Mouse (Mus musculus) A20 (cell line): ENCODE data around the gene Slc38a4.

Source experiments
- DNase-seq: peaks from one replicate; pipeline ENCODE4 v3.0.0-alpha.2; 2011; ENCODE audit warnings: low read depth, low spot score

Gene Slc38a4

DNA sequence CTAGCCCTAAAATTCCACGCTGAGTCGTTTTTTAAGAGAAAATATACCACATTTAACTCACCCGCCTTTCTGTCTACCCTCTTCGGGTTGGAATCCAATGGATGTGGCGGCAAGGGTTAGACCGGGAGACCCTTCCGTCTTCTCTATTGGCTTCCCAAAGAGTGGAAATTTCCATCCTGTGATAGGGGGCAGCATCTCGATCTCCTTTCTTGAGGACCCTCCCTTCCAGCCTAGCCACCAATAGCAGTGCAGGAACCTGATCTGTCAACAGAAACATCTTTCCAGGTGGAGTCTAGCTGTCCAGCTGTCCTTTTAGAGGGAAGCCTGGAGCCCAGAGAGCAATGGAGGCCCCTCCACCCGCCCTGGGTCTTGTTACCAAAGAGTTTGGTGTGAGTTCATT lies at the start of gene Slc38a4:
TSS of gene Slc38a4 (minus strand) at position 163 of the 400 bp plus-strand sequence.
- no peak for DNase-seq

DNA sequence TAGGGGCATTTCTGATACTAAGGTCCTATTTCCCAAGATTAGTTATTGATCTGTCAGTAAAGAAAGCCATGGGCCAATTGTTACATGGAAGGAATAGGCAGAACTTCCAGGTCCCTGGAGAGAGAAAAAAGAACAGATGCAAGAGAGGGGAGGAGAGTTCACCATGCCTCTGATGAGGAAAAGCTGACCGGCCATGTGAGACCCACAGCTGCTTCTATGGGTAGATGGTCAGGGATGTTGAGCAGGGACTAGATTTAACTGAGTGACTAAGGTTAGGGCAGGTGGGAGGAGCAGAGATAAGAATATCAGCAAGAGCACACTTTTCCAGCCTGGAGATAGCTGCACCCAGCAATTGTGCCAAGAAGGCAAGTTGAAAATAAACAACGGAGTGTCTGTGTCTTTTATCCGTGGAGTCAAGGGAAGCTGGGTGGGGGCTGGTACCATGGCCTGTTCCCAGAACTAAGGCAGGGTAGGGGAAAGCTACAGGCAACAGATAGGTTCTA lies 49.2 kb upstream of the Slc38a4 start:
- DNase-seq, result no peak

DNA sequence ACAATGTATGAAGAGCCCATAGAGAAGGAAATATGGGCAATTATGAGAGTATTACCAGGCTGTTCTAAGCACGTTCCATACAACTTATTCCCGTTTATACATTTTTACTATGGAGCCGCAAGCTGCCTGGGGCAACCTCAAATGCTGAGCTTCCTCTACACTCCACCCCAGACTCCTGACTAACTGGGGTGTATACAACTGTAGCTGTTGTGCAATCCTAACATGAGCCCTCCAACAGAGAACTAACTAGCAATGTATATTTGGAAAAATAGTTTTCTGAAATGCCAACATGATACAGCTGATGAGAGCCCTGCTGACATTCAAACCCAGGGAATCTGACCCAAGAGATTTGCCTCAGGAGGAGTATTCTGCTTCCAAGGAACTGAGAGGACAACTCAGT lies 48.3 kb upstream of the Slc38a4 start:
- no peak for DNase-seq

DNA sequence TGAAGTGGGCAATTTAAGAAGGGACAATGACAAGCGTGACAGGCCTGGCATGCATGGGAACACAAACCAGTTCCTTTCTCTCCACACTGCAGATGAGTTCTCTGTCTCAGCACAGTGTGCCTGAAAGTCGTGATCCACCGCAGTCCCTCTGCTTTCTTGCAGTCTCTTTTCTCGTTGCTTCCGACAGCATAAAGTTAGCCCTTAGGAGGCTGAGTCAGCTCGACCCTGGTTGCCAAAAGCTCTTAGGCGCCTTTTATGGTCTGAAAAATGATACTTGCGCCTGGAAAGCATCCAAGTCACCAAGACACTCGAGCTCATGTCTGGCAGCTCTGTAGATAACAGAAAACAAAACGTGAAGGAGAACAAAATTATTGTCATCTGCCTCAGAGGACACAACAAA lies 47.1 kb upstream of the Slc38a4 start:
- no peak for DNase-seq

DNA sequence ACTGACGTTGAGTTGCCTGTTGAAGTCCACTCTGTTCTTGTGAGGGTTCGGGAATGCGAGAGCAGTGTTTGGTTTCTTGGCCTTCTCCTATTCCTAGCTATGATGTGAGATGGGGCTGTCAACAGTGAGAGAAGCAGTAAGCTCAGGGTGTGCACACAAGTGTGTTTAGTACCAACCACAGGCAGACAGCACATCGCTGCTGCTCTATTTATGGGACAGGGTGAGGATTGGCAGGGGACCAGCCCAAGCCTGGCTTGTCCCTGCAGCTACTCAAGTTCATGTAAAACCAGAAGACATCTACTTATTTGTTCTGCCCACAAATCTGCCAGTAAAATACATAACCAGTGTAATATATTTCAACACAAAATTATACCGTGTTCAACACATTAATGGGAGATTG lies 46.4 kb upstream of the Slc38a4 start:
- DNase-seq, result no peak

DNA sequence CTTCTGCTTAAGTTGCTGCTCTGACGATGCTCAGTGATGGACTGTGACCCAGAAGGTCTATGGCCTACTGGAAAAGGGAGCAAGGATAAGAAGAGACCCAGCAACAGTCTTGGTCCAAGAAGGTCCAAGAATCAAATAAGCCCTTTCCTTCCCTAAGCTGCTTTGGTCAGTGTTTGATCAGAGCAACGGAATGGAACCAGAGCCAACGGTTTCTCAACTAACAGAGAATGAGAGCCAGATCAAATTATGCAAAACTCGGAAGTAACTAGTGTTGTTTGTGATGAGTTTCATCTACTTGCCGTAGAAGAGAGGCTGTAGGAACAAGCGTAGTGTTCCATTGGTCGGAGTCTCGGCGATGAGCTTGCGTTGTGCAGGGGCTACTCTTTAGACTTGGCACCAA lies 43.3 kb upstream of the Slc38a4 start:
- DNase-seq, result no peak

DNA sequence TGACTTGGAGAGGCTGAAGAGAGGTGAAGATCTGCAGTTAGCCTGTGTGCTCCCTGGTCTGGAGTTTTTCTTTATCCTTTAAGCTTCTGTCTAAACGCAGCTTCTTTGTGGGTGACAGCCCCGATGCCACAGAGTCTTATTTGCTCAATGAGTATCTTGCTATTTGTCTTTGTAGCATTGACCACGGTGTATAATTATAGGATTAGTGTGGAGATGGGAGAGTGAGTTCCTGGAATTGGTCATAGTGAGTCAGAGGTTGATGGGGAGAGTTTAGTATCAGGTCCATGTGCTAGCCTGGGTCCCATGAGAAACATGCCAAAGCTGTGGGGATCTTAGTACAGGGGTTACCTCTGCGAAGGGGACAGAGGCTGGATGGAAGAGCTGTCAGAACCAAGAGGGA lies 41.8 kb upstream of the Slc38a4 start:
- no peak for DNase-seq

DNA sequence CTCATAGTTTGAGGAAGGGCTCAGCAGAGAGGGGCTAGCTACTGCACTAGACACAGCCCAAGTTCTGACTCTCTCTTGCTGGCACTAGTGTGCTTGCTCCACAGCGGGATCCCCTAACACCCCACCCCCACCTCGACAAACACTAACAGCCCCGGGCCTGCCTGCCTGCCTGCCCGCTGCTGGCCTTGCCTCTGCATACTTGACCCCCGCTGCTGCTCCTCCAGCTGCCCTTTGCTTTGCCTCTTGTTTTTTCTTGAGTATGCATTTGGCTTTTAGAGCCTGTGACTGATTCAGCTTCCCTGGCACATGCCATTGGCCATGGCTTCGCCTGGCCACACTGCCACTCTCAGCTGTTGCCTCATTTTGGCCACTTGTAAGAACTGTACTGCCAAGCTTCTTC lies 33.8 kb upstream of the Slc38a4 start:
- DNase-seq, result no peak

DNA sequence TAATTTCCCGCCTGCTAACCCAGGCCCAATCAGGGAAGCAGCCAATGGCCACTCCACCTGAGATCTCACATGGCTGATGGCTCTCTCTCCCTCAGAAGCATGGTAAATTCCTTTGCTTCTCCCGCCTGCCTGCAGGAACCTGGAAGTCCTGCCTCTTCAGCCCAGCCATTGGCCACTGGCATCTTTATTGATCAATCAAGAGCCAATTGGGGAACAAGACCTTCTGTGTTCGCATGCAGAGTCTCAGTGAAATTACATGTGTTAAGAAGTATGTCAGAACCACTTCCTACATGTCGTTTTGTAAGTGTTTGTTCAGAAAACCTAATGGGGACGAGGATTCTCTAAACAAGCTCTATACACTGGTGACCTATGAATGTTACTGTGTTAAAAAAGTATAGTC lies 30.1 kb upstream of the Slc38a4 start:
- DNase-seq, result peak; percentile 79

DNA sequence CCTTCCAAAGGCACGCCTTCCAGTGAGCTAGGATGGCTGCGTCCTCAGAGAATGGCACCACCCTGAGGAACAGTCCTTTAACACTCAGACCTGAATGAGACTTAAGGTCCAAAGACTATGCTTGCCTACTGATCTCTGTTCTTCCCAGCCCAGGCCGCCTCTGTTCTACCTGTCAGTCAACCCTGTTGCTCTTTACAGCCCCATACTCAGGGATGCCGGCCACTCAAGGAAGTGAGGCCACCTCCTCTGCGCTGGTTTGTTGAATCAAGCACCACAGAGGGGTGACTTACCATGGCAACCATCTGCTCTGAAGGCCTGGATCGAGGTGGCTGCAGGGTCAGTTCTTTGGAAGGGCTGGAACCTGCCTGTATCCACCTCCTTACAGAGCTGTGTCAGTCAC lies 21.9 kb upstream of the Slc38a4 start:
- no peak for DNase-seq

DNA sequence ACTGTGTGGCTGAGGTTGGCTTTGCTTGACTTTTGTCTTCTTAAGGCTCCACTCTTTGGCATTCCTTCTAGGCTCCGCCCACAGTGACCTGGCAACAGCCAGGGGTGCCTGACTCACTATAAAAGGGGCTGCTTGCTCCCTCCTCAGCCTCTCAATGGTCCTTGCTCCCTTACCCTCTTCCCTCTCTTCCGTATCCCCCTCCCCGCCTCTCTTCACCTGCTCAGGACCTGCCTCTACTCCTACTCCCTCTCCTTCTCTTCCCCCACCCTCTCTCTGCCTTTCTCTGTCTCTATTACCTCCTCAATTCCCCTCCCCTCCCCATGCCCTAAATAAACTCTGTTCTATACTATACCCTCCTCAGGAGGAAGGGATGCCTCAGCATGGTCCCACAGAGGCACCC lies 20.3 kb upstream of the Slc38a4 start:
- DNase-seq, result no peak

DNA sequence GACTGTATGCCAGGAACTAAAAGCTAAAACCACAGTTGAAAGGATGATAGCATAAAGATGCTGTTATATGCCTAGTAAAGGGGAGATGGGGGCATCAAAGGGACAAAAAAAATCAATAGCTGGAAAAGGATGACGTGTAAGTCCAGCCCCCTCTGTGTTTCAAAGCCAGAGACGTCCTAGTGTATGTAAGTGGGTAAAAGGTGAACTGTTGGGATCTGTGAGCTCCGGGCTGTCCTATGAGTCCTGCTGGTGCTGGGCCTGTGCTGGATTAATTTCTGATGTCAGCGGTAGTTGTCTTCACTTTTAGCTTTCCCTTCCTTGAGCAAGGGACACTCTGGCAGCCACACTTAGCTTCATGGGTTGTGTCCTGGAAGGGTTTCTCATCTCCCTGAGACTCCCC lies 19.5 kb upstream of the Slc38a4 start:
- DNase-seq, result no peak

DNA sequence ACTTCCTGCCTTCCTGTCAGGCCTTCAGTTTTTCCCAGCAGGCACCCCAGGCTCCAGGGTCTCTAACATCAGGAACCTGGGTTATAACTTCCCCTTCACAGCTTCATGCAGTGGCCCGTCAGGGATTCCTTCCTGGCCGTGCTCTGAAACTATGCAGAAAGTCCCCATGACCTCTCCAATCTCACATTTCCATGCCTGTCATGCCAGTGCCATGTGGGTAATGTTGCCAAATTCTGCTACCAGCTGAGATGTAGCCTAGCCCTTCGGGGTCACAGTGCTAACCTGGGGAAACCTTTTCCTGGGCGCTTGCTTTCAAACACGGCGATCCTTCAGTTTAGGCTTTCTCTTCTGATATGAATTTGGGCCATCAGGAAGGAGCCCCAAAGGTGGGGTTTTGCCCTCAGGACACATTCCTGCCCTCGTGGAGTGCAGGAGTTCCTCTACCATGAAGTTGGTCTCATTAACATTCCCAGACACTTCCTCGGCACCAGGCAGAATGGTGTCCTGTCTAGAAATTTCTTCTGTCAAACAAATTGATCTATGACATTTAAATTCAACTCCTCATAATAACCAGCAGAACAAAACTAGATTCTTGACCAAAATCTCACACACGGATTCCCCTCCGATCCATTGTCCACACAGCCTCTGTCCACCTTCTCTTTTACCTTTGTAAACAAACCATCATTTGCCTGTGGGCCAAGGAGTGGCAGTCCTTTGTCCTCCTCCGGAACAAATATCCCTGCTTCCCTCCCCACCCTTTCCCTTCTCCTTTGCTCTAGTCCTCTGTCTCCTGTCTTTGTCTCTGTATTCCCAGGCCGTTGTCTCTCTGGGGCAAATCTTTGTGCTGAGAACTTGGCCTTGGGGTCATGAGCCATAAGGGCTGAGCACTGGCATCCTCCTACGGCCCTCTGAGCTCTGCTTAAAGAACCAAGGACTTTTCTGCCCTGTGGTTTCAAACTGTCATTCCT lies 17.4 kb upstream of the Slc38a4 start:
- DNase-seq, result no peak

DNA sequence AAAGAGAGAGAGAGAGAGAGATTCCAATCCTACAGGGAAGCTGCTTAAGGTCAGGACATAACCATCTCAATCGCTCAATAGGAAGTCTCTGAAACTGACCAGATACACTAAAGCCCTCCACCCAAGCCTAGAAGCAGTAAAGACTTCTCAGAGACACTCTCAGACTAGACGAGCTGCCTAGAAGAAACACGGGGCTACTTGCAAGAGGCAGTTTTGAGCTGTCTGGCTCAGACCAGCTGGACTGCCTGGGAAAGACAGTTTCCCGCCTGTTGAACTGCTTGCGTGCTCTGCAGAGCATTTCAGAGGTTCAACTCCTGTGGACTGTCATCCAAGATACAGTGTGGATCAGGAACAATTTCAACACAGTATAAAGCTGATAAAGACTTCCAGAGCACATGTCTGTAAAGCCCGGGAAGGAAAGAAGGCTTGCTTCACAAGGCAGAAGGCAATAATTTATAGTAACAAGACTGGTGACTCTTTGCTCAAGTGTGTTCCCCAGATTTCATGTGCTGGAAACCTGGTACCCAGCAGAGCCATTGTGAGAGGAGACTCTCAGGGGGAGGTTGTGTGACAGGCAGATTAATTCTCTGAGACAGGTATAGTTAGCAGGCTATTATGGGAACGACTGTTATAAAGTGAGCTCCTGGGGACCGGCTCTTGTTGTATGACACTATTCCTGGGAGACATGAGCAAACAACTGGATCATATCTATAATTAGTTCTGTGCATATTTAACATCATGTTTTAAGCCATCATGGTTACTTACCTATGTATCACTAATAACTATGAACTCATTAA lies 11.8 kb upstream of the Slc38a4 start:
- no peak for DNase-seq

DNA sequence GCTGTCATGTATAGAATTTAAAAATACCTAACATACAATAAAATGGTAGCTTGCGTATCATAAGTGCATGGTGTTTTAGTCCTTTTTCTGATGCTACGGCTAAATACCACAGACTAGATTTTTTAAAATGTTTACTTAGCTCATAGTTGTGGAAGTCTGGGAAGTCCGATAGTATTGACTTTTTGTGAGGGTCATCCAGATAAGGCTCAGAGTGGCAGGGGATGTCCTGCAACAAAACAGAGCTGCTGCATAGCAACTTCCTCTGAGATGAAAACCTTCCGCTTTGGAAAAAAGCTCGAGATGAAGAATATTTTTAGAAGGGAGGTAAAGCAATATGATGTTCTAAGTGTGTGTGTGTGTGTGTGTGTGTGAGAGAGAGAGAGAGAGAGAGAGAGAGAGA lies 11.2 kb upstream of the Slc38a4 start:
- no peak for DNase-seq

DNA sequence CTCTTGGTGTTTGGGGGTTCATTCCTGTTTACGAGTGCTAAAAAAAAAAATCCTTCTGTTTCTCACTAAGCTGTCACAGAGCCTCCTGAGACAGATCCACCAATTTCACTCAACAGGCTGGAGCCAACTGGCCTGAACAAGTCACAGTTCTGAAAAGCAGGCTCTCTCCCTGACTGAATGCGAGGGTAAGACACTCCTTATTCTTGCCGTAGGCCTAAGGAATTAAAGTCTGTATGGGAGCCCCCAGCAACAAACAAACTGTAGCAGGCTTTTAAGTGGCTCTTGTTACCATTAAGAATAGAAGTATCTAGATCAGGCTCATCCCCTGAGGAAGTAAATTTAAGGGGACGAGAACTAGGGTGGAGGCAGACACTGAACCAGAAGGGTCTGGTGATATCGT lies 7.5 kb upstream of the Slc38a4 start:
- DNase-seq, result no peak

DNA sequence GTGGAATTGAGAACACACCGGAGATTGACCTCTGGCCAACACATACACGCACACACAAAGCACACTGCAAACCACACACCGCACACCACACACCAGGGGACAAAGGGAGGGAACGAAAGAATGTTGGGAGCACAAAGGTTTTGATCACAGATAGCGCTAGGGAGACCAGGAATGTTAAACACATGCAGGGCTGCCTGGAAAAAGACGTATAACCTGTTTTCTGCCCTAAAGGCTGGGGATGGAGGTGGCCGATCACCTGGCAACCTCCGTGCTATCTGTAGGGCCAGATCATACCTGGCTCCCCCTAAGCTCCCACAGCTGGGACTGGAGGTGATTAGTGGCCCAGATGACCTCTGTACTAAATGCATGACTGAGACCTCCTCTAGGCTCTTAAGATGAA lies 5.2 kb upstream of the Slc38a4 start:
- no peak for DNase-seq

DNA sequence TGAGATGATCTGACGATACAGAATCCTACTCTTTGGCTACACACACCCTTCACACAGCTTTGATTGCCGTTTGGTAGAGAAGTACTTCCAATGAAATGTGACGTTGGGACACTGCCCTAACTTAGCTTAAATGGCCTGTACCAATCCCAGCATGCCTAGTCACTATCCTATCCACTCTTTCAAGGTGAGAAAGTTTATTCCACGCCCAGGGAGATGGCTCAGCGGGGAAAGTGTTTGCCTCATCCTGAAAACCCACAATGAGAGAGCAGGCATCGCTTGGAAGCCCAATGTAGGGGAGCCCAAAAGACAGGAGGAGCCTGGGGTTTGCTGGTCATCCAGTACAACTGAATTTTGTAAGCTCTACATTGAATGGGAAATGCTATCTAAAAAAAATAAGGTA lies 4.8 kb upstream of the Slc38a4 start:
- DNase-seq, result no peak

DNA sequence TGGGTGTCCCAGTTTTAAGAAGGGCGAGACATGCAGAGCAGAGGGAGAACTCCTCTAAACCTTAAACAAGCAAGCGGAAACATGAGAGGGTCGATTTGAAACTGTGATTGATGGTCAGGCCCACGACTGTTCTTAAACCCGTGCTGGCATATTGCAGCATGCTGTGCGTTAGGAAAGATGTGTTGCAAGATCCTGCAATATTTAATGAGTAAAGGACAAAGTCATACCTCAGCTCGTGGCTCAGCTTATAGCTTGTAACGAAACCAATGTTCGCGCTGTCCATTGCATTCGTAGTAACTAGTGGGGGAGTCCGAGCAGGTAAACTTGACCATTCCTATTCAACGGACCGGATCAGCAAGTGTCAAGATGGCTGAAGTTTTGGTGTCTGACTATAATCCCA lies 4.3 kb upstream of the Slc38a4 start:
- no peak for DNase-seq

DNA sequence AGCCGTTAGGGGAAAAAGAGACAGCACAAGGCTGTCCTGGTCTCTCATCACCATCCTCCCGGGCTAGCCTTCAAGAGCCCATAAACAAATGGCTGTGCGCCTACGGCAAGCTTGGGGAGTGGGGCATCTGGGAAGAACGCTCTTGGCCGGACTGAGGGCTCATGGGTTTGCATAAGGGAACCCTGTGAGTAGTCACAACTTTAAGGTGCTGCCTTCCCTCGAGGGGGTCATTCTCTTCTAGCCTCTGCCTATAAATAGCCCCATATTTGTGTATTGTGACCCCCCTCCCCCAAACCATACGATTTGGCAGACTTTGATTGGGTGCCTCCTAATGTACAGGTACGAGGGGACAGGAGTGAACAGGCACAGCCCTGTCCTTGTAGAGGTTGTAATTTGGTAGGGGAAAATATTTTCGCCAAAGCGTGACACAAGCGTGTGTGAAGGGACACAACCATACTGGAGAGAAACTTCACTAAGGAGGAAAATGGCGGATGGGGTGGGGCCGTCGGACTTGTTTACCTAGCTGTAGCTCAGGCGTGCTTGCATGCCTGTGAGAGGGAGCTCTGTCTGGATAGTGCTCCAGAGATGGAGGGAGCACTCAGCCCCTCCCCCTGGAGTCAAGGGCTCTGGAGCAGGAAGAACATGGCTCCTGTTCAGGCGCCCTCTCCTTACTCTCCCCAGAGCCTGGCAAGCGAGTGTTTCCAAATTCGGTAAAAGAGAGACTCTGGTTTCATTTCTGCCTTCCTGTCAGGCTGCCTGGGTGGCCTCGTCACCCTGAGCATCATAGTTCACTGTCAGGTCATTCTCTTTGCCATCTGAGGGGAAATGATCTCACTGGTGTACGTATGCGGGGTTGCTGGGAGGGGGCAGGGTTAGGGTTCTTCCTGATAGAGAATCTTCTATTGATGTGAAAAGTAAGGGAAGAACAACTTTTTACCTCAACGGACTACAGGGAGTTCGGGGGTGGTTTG lies 3.6 kb upstream of the Slc38a4 start:
- DNase-seq, result peak; percentile 26

DNA sequence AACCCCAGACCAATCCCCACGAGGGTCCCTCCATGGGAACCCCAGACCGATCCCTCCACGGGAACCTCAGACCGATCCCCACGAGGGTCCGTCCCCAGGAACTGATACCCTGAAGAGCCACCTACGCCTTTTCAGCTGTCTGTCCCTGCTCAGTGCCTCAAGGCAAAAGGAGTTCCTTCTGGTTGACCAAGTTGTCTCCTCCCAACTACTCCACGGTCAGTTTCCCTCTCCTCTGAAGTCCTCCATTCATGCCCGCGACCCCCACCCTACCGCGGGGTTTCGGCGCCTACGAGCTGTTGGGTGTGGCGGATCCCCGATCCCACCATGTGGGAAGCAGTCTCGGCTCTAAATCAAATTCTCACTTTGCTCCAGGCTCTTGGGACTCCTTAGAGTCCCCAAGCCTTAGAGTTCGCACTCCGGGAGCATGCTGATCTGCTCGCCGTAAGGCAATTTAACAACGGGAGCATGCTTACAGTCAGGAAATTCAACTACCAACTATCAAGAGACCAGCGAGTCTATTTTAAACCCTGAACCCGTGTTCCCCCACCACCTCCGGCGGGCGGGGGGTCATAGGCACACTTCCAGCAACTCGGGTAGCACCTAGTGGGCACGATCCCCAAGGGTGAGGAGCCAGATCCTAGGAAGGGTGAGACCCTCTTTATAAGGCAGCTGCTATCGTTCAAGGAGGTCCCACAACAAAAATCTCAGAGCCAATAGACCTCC lies 828 bp downstream of the Slc38a4 start:
- no peak for DNase-seq
